8 mouse cellular contexts compared by ENCODE assay signal in genomic region chr4:67208406-67208805, GRCm38 (mm10).
DNase-seq lines count a peak whose midpoint lies in the region; TF ChIP-seq lines count a peak whose summit lies in the region.
"Not testable (repeated sequence)": the region's sequence is repeated elsewhere in the genome, so short reads cannot be mapped to it uniquely, and the experiment has no call there.

No protein-coding gene starts in this region.

- not testable (repeated sequence) for TF ChIP-seq POLR2A in heart, adult 2 months (IDR thresholded peaks at IDR 0.05; ENCODE audit: insufficient read depth, low read depth, low read length)

- peak; percentile 38 for DNase-seq in adrenal gland, postnatal 25 days
- DNase-seq in cerebellum, postnatal 4 days (ENCODE audit: low spot score in 2 of 2): peak; percentile 73 to 90
- DNase-seq in heart, adult 2 months: peak; percentile 34 to 64
- peak; percentile 76 for DNase-seq in kidney, postnatal 14 days
- DNase-seq in left cerebral cortex, adult 2 months (ENCODE audit: extremely low spot score in 1 of 2, low spot score in 2 of 2): peak; percentile 35 to 56
- DNase-seq in monocyte, adult 2 months (ENCODE audit: low read depth in 1 of 2, low spot score in 2 of 2): peak; percentile 32 to 37
- DNase-seq in spleen, postnatal 36 days (ENCODE audit: low spot score in 2 of 2): peak; percentile 39 to 51
- DNase-seq in urinary bladder, postnatal 14 days (ENCODE audit: low spot score): peak; percentile 73

- H3K27me3 ChIP-seq in heart, adult 2 months (ENCODE audit: control insufficient read depth, insufficient read depth, low read length): not testable (repeated sequence)

- H3K27ac ChIP-seq in heart, adult 2 months; left cerebral cortex, adult 2 months: not testable (repeated sequence)

- TF ChIP-seq CTCF in heart, adult 2 months (IDR thresholded peaks at IDR 0.05); left cerebral cortex, adult 2 months (IDR thresholded peaks at IDR 0.05): not testable (repeated sequence)

- TF ChIP-seq EP300 in heart, adult 2 months (IDR thresholded peaks at IDR 0.05; ENCODE audit: insufficient read depth, low read depth, low read length): not testable (repeated sequence)

- intact Hi-C loops in heart, adult 2 months (cut with DNase I); left cerebral cortex, adult 2 months (cut with DNase I): not testable (repeated sequence)

- H3K79me2 ChIP-seq in heart, adult 2 months (replicated peaks; ENCODE audit: control insufficient read depth, insufficient read depth, low read length): not testable (repeated sequence)

- not testable (repeated sequence) for H3K4me3 ChIP-seq in heart, adult 2 months; left cerebral cortex, adult 2 months

- not testable (repeated sequence) for H3K4me1 ChIP-seq in heart, adult 2 months (ENCODE audit: control insufficient read depth, insufficient read depth, low read length)

- H3K9ac ChIP-seq in heart, adult 2 months (ENCODE audit: low read depth, low read length): not testable (repeated sequence)

- H3K36me3 ChIP-seq in heart, adult 2 months (ENCODE audit: control insufficient read depth, insufficient read depth, low read length): not testable (repeated sequence)
